Mouse (Mus musculus) midbrain, postnatal 0 days (tissue): ENCODE results near the gene H13. TPM values are rescaled to one million over a fixed set of nuclear protein-coding genes. Genes with fewer than 3 reads are reported as not detected.

ENCODE experiments used
- ATAC-seq: fragments of 200-750 bp; cut with Nextera tagmentation; 2 replicates; pipeline ENCODE4 v1.8.0; 2017; ENCODE audit warnings: moderate number of reproducible peaks, mild to moderate bottlenecking, moderate TSS enrichment, moderate library complexity; ENCODE audit not compliant: low FRiP score
- DNase-seq: peaks from one replicate; pipeline ENCODE4 v3.0.0-alpha.2; 2015; ENCODE audit warnings: low spot score
- H3K27ac ChIP-seq: fragments of 300-500 bp; sonication (generic); 2 replicates; pipeline ENCODE4 v1.5.1; 2014; ENCODE audit warnings: low read depth, mild to moderate bottlenecking, low read length, mixed read lengths
- H3K27me3 ChIP-seq: fragments of 300-500 bp; sonication (generic); 2 replicates; pipeline ENCODE4 v1.6.1; 2014; ENCODE audit warnings: low read length, control low read depth, mixed read lengths; ENCODE audit not compliant: insufficient read depth
- H3K36me3 ChIP-seq: fragments of 300-500 bp; sonication (generic); 2 replicates; pipeline ENCODE4 v1.6.1; 2014; ENCODE audit warnings: low read length, control low read depth, mixed read lengths; ENCODE audit not compliant: insufficient read depth
- H3K4me1 ChIP-seq: fragments of 300-500 bp; sonication (generic); 2 replicates; pipeline ENCODE4 v1.6.1; 2014; ENCODE audit warnings: mild to moderate bottlenecking, control low read depth, antibody characterized with exemption, low read length, mixed read lengths; ENCODE audit not compliant: insufficient read depth
- H3K4me2 ChIP-seq: fragments of 300-500 bp; sonication (generic); 2 replicates; pipeline ENCODE4 v1.6.1; 2014; ENCODE audit warnings: low read depth, mild to moderate bottlenecking, low read length, mixed read lengths; ENCODE audit not compliant: poor library complexity, severe bottlenecking
- H3K4me3 ChIP-seq: fragments of 300-500 bp; sonication (generic); 2 replicates; pipeline ENCODE4 v1.5.1; 2014; ENCODE audit warnings: low read depth, mild to moderate bottlenecking, low read length, moderate library complexity
- H3K9ac ChIP-seq: fragments of 300-500 bp; sonication (generic); replicated peaks from 2 replicates; pipeline ENCODE4 v1.6.1; 2014; ENCODE audit warnings: mild to moderate bottlenecking, low read length, moderate library complexity, mixed read lengths; ENCODE audit not compliant: poor library complexity, severe bottlenecking
- H3K9me3 ChIP-seq: fragments of 300-500 bp; sonication (generic); 2 replicates; pipeline ENCODE4 v1.6.1; 2016; ENCODE audit warnings: low read length, control low read depth
- CTCF ChIP-seq: IDR thresholded peaks from 2 replicates; pipeline ENCODE4 v1.5.1; 2016; ENCODE audit warnings: antibody characterized with exemption, mild to moderate bottlenecking
- WGBS: fragments of 180-500 bp; shearing (Covaris S2); extraction: QIAGEN DNeasy Blood & Tissue Kit; methylation state at CpG from one replicate; pipeline ENCODE4 v1.1.7; 2014; 5-methylcytosine and 5-hydroxymethylcytosine counted together
- polyA plus RNA-seq: library from polyadenylated mRNA; unstranded; fragments of >200 nt; fragmentation: Nextera tagmentation; extraction: Ambion mirVana; gene quantifications from 2 replicates; pipeline ENCODE4 v1.2.1, GENCODE M21; 2015
- total RNA-seq: library from RNA; depleted of rRNA; stranded (reverse); fragments of >200 nt; gene quantifications from 2 replicates; pipeline ENCODE4 v1.2.3, GENCODE M21; 2014

The H13 gene
- total and polyA plus RNA-seq, 2 experiments from 2014 or later: 166 to 175 TPM

DNA sequence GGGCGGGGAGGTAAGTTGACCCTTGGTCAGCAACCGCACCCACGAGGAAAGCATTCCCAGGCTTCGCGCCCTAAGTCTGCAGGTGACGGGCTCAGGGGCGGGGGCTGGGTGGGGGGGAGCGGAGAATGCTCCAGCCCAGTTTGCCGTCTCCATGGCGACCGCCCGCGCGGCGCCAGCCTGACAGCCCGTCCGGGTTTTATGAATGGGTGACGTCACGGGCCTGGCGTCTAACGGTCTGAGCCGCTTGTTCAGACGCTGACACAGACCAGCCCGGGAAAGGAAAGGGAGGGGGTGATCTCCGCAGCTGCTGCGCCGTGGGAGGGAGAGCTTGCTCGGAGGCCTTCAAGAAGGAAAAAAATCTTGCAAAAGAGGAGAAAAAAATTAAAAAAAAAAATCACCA lies 65.7 kb downstream of the H13 start:
- H3K4me2 ChIP-seq: peak overlapping the region; percentile 85
- H3K9ac ChIP-seq: no peak overlapping the region; the same call in 1 of the 2 replicates
- peak overlapping the region; percentile 45 for H3K4me3 ChIP-seq
- TF ChIP-seq CTCF: no peak
- DNase-seq (peak; percentile 96), ATAC-seq (peak; percentile 90)
- H3K36me3 ChIP-seq: no peaks in the 10 kb centered on the region
- no peaks in the 10 kb centered on the region for H3K9me3 ChIP-seq
- peaks cover 3% of the 10 kb centered on the region; the same call in 1 of the 2 replicates for H3K4me1 ChIP-seq
- under 1% methylated on average over 28 of the region's 28 CpGs for WGBS
- H3K27me3 ChIP-seq: no peaks in the 10 kb centered on the region
- peak overlapping the region; percentile 57 for H3K27ac ChIP-seq

GRCm38 (mm10) chr2:152736090-152736601 lies 66.9 kb downstream of the H13 start, which contains the start of gene Id1:
Gene Id1 (plus strand): TSS chr2:152736251.
- peak within 1 kb of the TSS; percentile 60 for H3K9ac ChIP-seq
- peak within 1 kb of the TSS; percentile 66 for H3K27ac ChIP-seq
- H3K4me3 ChIP-seq: peak within 1 kb of the TSS; percentile 45
- TF ChIP-seq CTCF: no peak
- H3K4me2 ChIP-seq: peak within 1 kb of the TSS; percentile 85
- DNase-seq (peak; percentile 91), ATAC-seq (peak; percentile 74)
- H3K4me1 ChIP-seq: peaks cover 3% of the 10 kb centered on the region; the same call in 1 of the 2 replicates
- no peaks in the 10 kb centered on the region for H3K36me3 ChIP-seq
- H3K27me3 ChIP-seq: no peaks in the 10 kb centered on the region
- WGBS: under 1% methylated on average over 28 of the region's 28 CpGs
- H3K9me3 ChIP-seq: no peaks in the 10 kb centered on the region

DNA sequence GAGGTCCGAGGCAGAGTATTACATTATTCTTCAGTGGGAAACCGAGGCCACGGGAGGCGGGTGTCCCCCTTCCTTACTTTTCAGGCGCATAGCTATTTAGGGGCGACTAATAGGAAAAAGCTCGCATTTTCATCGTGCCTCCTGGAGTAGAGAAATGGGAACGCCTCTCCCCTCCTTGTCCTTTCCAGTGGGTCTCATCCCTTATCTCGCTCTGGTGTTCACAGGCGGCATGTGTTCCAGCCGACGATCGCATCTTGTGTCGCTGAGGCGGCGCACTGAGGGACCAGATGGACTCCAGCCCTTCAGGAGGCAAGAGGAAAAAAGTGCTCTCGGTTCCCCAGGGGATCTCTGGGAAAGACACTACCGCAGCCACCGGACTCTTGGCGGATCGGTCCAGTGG lies 67.5 kb downstream of the H13 start:
- Histone ChIP-seq H3K9ac (peak overlapping the region; percentile 60), H3K27ac (peak overlapping the region; percentile 66), H3K4me3 (peak overlapping the region; percentile 45), H3K36me3 (no peaks in the 10 kb centered on the region), H3K9me3 (no peaks in the 10 kb centered on the region), H3K27me3 (no peaks in the 10 kb centered on the region), H3K4me1 (peaks cover 3% of the 10 kb centered on the region; the same call in 1 of the 2 replicates), H3K4me2 (peak overlapping the region; percentile 85)
- TF ChIP-seq CTCF: no peak
- ATAC-seq: no peak
- 1% methylated on average over 22 of the region's 22 CpGs for WGBS
- DNase-seq: peak; percentile 32

DNA sequence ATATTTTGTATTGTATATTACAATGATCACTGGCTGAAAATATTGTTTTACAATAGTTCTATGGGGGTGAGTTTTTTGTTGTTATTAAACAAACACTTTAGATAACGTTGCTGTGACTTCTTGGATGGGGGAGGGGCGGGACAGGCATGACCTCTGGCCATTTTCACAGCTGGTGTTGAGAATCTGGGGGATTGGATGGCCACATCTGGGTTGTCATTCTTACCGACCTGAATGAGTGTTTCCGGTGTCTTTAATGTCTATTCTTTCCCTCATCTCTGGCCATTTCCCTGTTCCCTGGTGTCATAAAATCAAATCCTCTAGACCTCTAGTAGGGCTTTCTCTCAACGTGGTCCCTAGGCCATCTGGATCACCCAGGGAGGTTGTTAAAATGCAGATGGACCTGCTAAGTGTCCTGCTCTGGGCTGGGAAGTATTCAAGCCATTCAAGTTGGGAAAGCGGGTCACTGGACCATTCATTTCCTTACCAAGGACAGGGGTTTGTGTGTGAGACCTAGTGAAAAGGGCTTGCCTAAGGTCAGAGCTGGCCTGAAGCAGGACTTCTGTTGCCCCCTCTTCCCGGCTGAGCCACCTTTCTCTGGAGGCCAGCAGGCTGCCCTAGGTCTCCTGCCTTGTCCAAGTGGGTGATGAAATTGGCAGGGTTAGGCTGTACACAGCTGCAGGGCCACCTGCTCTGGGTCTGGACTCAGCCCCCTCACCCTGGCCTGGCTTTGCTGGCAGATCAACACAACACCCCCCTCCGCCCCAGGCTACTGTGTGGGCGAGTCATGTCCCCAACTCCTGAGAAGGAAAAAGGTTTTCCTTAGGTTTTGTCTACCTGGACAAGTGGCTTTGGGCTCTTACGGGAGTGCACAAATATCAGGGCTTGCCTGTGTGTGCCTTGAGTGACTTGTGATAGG lies 68.3 kb downstream of the H13 start:
- 23% methylated on average over 10 of the region's 10 CpGs for WGBS
- TF ChIP-seq CTCF: no peak
- no peak for ATAC-seq

GRCm38 (mm10) chr2:152738341-152738740 lies 69.1 kb downstream of the H13 start:
- Histone ChIP-seq H3K4me1 (peaks cover 3% of the 10 kb centered on the region; the same call in 1 of the 2 replicates), H3K4me3 (peak overlapping the region; percentile 45), H3K27ac (peak overlapping the region; percentile 21; the same call in 1 of the 2 replicates), H3K27me3 (no peaks in the 10 kb centered on the region), H3K9ac (no peak overlapping the region; the same call in 1 of the 2 replicates), H3K36me3 (no peaks in the 10 kb centered on the region), H3K9me3 (no peaks in the 10 kb centered on the region), H3K4me2 (peak overlapping the region; percentile 34)
- WGBS: 54% methylated on average over 2 of the region's 2 CpGs
- TF ChIP-seq CTCF: no peak
- no peak for DNase-seq
- no peak for ATAC-seq

More for the DNA sequence above, 68.3 kb downstream of the H13 start:
- Histone ChIP-seq H3K27ac (peak overlapping the region; percentile 21), H3K4me2 (peak overlapping the region; percentile 85), H3K36me3 (no peaks in the 10 kb centered on the region), H3K9ac (peak overlapping the region; percentile 20; the same call in 1 of the 2 replicates), H3K4me3 (peak overlapping the region; percentile 45), H3K27me3 (no peaks in the 10 kb centered on the region), H3K9me3 (no peaks in the 10 kb centered on the region), H3K4me1 (peaks cover 3% of the 10 kb centered on the region; the same call in 1 of the 2 replicates)
- no peak for DNase-seq
